Mouse (Mus musculus): Measurements from ENCODE around the gene Pdzrn3.

The Pdzrn3 gene

GRCm38 (mm10) chr6:101259411-101259810 lies 118.3 kb downstream of the Pdzrn3 start:
- DNase-seq (ENCODE audit: low read depth, low spot score) = no peak

- no peak for DNase-seq (ENCODE audit: low read depth, low spot score)
These were observed 120.3 kb downstream of the Pdzrn3 start for GRCm38 (mm10) chr6:101257418-101257817.

DNA sequence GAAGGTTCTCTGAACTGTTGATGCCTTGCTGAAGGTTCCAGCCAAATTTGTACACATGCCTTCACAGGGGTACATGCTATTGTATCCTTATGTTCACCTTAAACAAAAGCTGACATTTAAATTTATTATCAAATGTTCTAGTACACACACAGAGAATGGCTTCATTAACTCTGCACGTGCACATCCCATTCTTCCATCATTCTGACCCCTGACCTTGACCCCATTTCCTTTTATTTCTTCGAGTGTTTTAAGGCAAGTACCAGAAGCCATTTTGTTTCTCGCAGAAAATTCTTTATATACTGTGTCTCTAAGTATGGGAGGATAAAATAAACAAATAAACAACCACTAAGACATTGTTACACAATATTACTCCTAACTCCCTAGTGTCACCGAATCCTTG lies 123.0 kb downstream of the Pdzrn3 start:
- DNase-seq (ENCODE audit: low read depth, low spot score) = no peak

- DNase-seq (ENCODE audit: low read depth, low spot score) = no peak
These were observed 125.6 kb downstream of the Pdzrn3 start for GRCm38 (mm10) chr6:101251916-101252603.

GRCm38 (mm10) chr6:101251160-101251559 lies 126.5 kb downstream of the Pdzrn3 start:
- no peak for DNase-seq (ENCODE audit: low read depth, low spot score)

GRCm38 (mm10) chr6:101246137-101246536 lies 131.6 kb downstream of the Pdzrn3 start:
- DNase-seq (ENCODE audit: low read depth, low spot score) = no peak

DNA sequence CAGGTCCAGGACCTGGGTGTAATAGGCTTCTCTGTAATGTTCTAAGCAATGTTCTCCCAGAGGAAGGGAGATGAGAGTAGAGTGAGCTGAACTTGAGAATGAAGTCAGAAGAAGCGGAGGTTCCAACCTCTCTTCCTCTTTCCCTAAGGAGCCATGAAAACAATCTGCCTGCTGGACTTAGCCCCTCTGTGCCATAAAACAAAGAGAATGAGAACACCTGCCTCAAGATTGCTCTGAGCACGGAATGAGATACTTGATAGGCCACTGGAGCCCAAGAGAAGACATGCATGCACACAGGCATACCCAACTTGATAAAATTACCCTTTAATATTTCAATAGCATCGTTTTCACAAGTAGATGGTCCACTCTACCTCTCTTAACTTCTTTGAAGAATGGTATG lies 133.3 kb downstream of the Pdzrn3 start:
- DNase-seq (ENCODE audit: low read depth, low spot score) = no peak

DNA sequence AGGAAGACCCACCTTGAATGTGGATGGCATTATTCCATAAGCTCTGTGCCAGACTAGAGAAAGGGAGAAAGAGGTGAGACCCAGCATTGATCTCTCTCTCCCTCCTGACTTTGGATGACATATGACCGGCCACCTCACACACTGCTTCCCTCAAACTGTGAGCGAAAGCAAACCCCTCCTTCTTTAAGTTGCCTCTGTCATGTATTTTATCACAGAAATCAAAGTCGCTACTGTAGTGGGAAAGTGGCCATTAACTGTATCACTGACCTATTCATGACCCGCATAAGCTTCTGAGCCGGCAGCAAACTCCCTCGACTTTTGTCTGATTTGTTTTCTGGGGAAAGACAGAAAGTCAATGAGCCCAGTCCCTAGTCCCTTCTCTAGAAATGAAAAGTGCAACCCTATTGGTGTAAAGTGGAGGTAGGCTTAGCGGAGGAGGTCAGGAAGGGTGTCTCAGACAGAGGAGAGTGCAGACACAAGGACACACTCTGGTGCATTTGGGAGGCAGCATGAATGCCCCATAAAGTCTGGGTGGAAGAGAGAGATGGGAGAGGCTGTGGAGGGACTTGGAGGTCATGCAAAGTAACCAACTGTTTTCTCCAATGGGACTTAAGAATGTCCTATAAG lies 134.4 kb downstream of the Pdzrn3 start:
- no peak for DNase-seq (ENCODE audit: low read depth, low spot score)

- no peak for DNase-seq (ENCODE audit: low read depth, low spot score)
These were observed 141.0 kb downstream of the Pdzrn3 start for GRCm38 (mm10) chr6:101236641-101237246.

- no peak for DNase-seq (ENCODE audit: low read depth, low spot score)
These were observed 141.5 kb downstream of the Pdzrn3 start for GRCm38 (mm10) chr6:101236230-101236629.

GRCm38 (mm10) chr6:101234349-101234748 lies 143.3 kb downstream of the Pdzrn3 start:
- no peak for DNase-seq (ENCODE audit: low read depth, low spot score)

DNA sequence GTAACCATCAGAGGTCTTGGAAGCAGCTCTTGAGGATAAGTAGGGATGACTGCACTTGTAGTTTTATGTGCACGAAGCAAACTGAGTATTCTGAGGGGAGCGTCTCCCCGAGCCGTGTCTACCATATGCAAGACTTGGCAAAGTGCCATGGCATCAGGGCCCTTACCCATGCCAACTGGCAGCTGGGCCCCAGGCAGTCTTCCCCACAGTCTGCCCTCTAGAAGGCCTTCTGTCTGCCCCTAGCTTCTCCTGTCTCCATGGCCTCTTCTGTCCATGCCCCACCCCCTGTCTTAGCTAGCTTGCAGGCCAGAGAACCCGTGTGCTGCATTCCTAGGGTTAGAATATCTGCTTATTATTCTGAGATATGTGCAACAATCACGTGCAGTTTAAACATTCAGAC lies 144.0 kb downstream of the Pdzrn3 start:
- DNase-seq (ENCODE audit: low read depth, low spot score) = no peak

- no peak for DNase-seq (ENCODE audit: low read depth, low spot score)
These were observed 150.3 kb downstream of the Pdzrn3 start for GRCm38 (mm10) chr6:101227294-101227855.

DNA sequence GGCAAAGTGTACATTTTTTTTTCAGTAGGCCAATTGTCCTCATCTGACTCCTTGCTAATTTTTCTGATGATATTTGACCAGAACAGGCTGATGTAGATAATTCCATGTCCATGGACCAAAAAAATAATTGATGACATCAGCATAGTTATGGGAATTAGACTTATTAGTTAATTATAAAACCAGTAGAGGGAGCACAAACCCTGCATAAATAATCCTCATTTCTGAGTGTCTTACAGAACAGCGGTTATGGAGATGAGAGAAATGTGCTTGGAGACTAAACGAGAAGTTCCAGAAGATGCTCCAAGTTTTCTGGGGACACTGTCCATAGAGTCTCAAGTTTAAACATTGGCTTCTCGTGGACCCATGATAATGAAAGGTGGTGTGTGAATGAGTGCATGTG lies 157.4 kb downstream of the Pdzrn3 start:
- DNase-seq (ENCODE audit: low read depth, low spot score) = no peak

DNA sequence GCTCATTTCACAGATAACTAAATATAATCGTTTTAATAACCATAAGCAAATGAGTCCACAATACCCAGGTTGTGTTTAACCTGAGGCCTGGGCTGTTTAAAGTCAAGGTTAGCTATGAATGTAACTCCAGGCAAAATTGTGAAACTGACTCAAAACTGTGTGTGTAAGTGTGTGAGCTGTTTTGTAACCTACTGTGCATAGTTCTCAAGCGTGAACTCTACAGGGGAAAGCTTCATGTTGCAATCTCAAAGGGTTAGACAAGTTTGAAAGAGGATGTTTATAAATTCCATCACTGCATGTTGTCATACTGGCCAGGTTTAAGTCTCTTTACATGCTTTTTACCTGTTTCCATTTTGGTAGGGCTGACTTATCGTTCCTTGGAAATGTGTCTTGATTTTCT lies 158.7 kb downstream of the Pdzrn3 start:
- DNase-seq (ENCODE audit: low read depth, low spot score) = no peak

DNA sequence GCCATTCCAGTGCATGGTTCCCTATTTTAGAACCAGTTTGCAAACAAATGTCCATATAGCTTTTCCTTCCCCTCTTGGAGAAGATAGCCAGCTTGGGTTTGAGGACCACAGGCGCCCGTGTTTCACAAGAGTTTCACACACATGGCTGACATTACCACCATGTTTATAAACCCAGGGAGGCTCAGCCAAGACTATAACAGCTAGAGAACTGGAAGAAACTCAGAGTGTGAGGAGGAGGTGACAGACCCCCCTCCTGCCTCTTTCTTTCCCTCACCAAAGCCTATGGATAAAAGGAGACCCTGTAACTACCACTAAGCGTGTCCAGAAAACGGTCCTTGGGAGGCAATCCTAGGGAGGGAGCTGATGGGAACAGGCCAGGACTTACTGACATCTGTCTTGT lies 159.5 kb downstream of the Pdzrn3 start:
- no peak for DNase-seq (ENCODE audit: low read depth, low spot score)

DNA sequence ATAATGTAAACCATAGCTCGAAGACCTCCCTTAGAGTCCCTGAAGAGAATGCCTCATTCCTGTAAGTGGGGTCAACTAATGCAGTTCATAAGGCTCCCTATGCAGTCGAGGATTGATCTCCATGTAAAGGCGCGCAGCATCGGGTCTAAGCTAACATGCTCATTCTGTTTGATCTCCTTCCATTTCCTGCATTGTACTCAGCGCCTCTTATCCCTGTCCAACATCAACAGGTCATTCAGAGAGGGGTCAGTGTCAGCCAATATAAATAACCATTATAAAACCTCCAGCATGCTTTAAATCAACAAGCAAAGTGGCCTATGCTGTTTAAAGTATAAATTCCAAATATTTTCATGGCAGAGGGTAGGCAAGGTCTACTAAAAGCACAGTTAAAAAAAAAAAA lies 159.9 kb downstream of the Pdzrn3 start:
- no peak for DNase-seq (ENCODE audit: low read depth, low spot score)

DNA sequence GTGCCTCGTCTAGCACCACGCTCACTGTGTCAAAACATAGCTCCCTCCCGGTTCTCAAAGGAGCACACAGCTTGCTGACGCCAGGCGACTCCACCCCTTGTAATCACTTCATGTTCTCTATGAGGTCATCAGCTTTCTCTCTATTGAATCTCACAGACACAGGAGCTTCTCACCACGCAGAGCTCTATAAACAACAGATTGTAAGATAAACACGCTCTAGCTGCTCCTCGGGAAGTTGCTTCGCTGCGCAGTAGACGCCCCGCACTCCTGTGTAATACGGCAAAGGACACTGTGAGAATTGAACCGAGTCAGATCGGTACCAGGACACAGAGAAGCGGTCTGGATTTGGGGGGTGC lies 162.3 kb downstream of the Pdzrn3 start:
- no peak for DNase-seq (ENCODE audit: low read depth, low spot score)

DNA sequence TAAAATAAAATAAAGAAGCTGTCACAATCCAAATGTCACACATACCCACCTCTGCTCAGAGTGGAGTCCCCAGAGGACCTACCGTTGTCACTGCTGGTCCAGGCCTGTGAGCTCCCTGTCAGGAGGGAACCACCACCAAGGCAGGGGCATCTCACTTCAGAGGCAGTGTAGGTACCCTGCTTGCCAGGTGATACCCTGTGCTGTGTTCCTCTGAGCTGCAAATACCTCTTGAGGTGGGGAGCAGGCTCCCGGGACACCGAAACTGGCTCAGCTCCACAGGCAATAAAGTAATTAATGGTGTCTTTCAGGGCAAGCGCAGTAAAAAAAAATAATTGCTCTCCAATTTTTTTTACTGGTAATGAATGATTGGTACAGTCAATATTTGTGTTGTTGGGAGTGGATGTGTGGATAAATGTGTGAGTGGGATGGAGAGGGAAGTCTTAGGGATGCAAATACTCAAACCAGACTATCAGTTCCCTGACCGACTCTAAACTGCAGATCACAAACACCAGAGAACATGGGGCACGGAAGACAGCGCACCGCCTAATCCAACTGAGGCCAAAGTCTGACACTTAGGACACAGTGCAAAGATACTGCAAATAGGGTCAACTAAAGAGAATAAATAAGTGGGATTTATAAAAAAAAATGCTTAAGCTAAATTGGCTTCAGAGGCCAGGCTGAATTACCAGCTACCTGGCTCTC lies 162.8 kb downstream of the Pdzrn3 start:
- no peak for DNase-seq (ENCODE audit: low read depth, low spot score)

DNA sequence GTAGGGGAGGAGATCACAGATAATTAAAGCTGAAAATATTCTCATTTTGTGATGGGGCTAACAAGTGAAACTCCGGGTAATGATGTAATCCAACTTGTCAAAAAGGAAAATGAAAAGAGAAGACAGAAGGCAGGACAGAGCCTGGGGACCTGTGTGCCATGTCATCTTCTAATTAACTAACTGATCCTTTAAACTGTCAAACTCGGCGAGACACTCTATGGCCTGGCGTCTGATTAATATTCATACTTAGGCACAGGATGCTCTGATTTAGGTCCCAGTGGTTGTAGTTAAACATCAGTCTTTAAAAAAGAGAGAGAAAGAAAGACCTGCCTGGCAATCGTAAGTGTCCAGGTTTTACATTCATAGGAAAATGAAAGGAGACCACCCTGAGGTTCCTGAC lies 164.6 kb downstream of the Pdzrn3 start:
- DNase-seq (ENCODE audit: low read depth, low spot score) = no peak

DNA sequence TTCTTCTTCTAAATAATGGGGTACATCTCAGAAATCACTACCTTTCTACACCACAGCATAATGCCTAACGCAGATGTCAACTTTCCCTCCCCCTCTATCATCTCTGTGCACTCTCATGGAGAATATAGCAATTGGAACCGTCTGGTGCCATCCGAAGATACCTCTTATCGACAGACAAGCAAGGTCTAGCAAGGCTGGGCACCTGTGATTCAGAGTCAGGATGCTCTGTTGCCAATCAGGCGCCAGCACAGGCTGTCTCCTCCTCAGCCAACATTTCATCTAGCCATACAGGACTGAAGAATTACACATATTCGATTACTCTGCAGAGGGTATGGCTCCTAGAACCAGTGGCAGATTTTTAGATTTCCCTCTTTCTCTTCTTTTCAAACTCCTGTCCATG lies 165.6 kb downstream of the Pdzrn3 start:
- DNase-seq (ENCODE audit: low read depth, low spot score) = no peak

GRCm38 (mm10) chr6:101211361-101211841 lies 166.3 kb downstream of the Pdzrn3 start:
- DNase-seq (ENCODE audit: low read depth, low spot score) = no peak

Measured in CD4-positive, CD25-positive, alpha-beta regulatory T cell, adult 2 months (primary cell).